Mouse (Mus musculus) MEL (cell line): ENCODE measurements around the gene St7l. TPM values are rescaled to one million over a fixed set of nuclear protein-coding genes. Genes with fewer than 3 reads are reported as not detected.

Source experiments
- DNase-seq: peaks from one replicate; pipeline ENCODE4 v3.0.0; 2011; ENCODE audit warnings: low read depth, low spot score
- H3K27ac ChIP-seq: 2 replicates; pipeline ENCODE4 v1.5.1; 2012; ENCODE audit warnings: low read depth, mild to moderate bottlenecking, control low read depth, low read length, moderate library complexity; ENCODE audit not compliant: control insufficient read depth
- H3K27me3 ChIP-seq, 2 experiments: fragments of 150-350 bp in 1 of 2; sonication (generic) in 1 of 2; 2 replicates each; pipeline ENCODE4 v1.6.1; 2012; ENCODE audit warnings: low read length in 2 of 2, mild to moderate bottlenecking in 2 of 2, improper control_type of control experiment in 1 of 2, moderate library complexity in 1 of 2; ENCODE audit not compliant: insufficient read depth in 2 of 2, control insufficient read depth in 1 of 2
- H3K36me3 ChIP-seq, 2 experiments: 2 replicates each; pipeline ENCODE4 v1.6.1; 2012 to 2014; ENCODE audit warnings: low read length in 2 of 2, improper control_type of control experiment in 1 of 2, inconsistent platforms in 1 of 2, mild to moderate bottlenecking in 1 of 2; ENCODE audit not compliant: insufficient read depth in 2 of 2, control insufficient read depth in 1 of 2
- H3K4me1 ChIP-seq, 2 experiments: fragments of 150-350 bp in 1 of 2; sonication (generic) in 1 of 2; 2 replicates each; pipeline ENCODE4 v1.6.1; 2012; ENCODE audit warnings: low read length in 2 of 2, improper control_type of control experiment in 1 of 2, mild to moderate bottlenecking in 1 of 2; ENCODE audit not compliant: insufficient read depth in 2 of 2, control insufficient read depth in 1 of 2
- H3K4me3 ChIP-seq, 2 experiments: fragments of 150-350 bp in 1 of 2; sonication (generic) in 1 of 2; 2 replicates each; pipeline ENCODE4 v1.5.1; 2012; ENCODE audit warnings: low read depth in 2 of 2, low read length in 2 of 2, mild to moderate bottlenecking in 2 of 2, moderate library complexity in 2 of 2, control low read depth in 1 of 2, improper control_type of control experiment in 1 of 2; ENCODE audit not compliant: control insufficient read depth in 1 of 2, insufficient read depth in 1 of 2
- H3K79me2 ChIP-seq: 2 replicates; pipeline ENCODE4 v1.6.1; 2012; ENCODE audit warnings: mild to moderate bottlenecking, low read length, moderate library complexity; ENCODE audit not compliant: control insufficient read depth, poor library complexity, insufficient read depth
- H3K9ac ChIP-seq: 2 replicates; pipeline ENCODE4 v1.6.1; 2012; ENCODE audit warnings: low read depth, mild to moderate bottlenecking, control low read depth, low read length, moderate library complexity; ENCODE audit not compliant: control insufficient read depth, poor library complexity, severe bottlenecking
- H3K9me3 ChIP-seq: fragments of 150-350 bp; sonication (generic); replicated peaks from 2 replicates; pipeline ENCODE4 v1.6.1; 2012; ENCODE audit warnings: mild to moderate bottlenecking, low read length, improper control_type of control experiment, moderate library complexity; ENCODE audit not compliant: insufficient read depth
- CHD2 ChIP-seq: IDR thresholded peaks from 2 replicates; pipeline ENCODE4 v1.6.1; 2011; ENCODE audit warnings: low read length, improper control_type of control experiment
- E2F4 ChIP-seq: IDR thresholded peaks from 2 replicates; pipeline ENCODE4 v1.6.1; 2011; ENCODE audit warnings: low read depth, low read length, improper control_type of control experiment, borderline replicate concordance
- ELF1 ChIP-seq: IDR thresholded peaks from 2 replicates; pipeline ENCODE4 v1.6.1; 2014; ENCODE audit warnings: low read depth, mild to moderate bottlenecking, inconsistent platforms, low read length, improper control_type of control experiment, moderate library complexity
- ETS1 ChIP-seq: IDR thresholded peaks from 2 replicates; pipeline ENCODE4 v1.6.1; 2012; ENCODE audit warnings: low read depth, mild to moderate bottlenecking, inconsistent platforms, low read length, improper control_type of control experiment, moderate library complexity
- GATA1 ChIP-seq: IDR thresholded peaks from 2 replicates; pipeline ENCODE4 v1.6.1; 2011; ENCODE audit warnings: low read depth, low read length, improper control_type of control experiment
- HCFC1 ChIP-seq: IDR thresholded peaks from 2 replicates; pipeline ENCODE4 v1.6.1; 2012; ENCODE audit warnings: low read depth, mild to moderate bottlenecking, inconsistent platforms, low read length, improper control_type of control experiment, moderate library complexity
- JUND ChIP-seq: IDR thresholded peaks from 2 replicates; pipeline ENCODE4 v1.6.1; 2011; ENCODE audit warnings: low read depth, mild to moderate bottlenecking, improper control_type of control experiment, low read length
- MAFK ChIP-seq: IDR thresholded peaks from 2 replicates; pipeline ENCODE4 v1.6.1; 2011; ENCODE audit warnings: low read depth, mild to moderate bottlenecking, low read length, improper control_type of control experiment, borderline replicate concordance
- MEF2A ChIP-seq: IDR thresholded peaks from 2 replicates; pipeline ENCODE4 v1.6.1; 2014; ENCODE audit warnings: low read depth, mild to moderate bottlenecking, inconsistent platforms, low read length, improper control_type of control experiment; ENCODE audit not compliant: poor library complexity, insufficient replicate concordance, severe bottlenecking; ENCODE audit errors: extremely low read depth
- NRF1 ChIP-seq: IDR thresholded peaks from 2 replicates; pipeline ENCODE4 v1.6.1; 2014; ENCODE audit warnings: low read depth, mild to moderate bottlenecking, inconsistent platforms, low read length, improper control_type of control experiment, moderate library complexity; ENCODE audit not compliant: poor library complexity, insufficient read depth, severe bottlenecking
- POLR2A ChIP-seq, 2 experiments: IDR thresholded peaks; 2 replicates each; pipeline ENCODE4 v1.6.1; 2011 to 2012; ENCODE audit warnings: low read length in 2 of 2, mild to moderate bottlenecking in 2 of 2, control low read depth in 1 of 2, improper control_type of control experiment in 1 of 2, low read depth in 1 of 2, moderate library complexity in 1 of 2; ENCODE audit not compliant: control insufficient read depth in 1 of 2, insufficient read depth in 1 of 2, poor library complexity in 1 of 2
- RCOR1 ChIP-seq: IDR thresholded peaks from 2 replicates; pipeline ENCODE4 v1.6.1; 2012; ENCODE audit warnings: low read depth, mild to moderate bottlenecking, inconsistent platforms, low read length, improper control_type of control experiment
- SIN3A ChIP-seq: IDR thresholded peaks from 2 replicates; pipeline ENCODE4 v1.6.1; 2012; ENCODE audit warnings: low read length, improper control_type of control experiment, inconsistent platforms
- USF1 ChIP-seq: IDR thresholded peaks from 2 replicates; pipeline ENCODE4 v1.6.1; 2014; ENCODE audit warnings: low read depth, mild to moderate bottlenecking, inconsistent platforms, low read length, improper control_type of control experiment, moderate library complexity
- USF2 ChIP-seq, 2 experiments: IDR thresholded peaks; 2 replicates each; pipeline ENCODE4 v1.6.1; 2011 to 2012; ENCODE audit warnings: improper control_type of control experiment in 2 of 2, low read length in 2 of 2, borderline replicate concordance in 1 of 2, inconsistent platforms in 1 of 2, low read depth in 1 of 2, mild to moderate bottlenecking in 1 of 2; ENCODE audit not compliant: insufficient read depth in 1 of 2
- ZC3H11A ChIP-seq: IDR thresholded peaks from 2 replicates; pipeline ENCODE4 v1.6.1; 2012; ENCODE audit warnings: low read depth, mild to moderate bottlenecking, inconsistent platforms, low read length, improper control_type of control experiment
- ZKSCAN1 ChIP-seq: IDR thresholded peaks from 2 replicates; pipeline ENCODE4 v1.6.1; 2012; ENCODE audit warnings: low read depth, mild to moderate bottlenecking, inconsistent platforms, low read length, improper control_type of control experiment, moderate library complexity
- ZMIZ1 ChIP-seq: IDR thresholded peaks from 2 replicates; pipeline ENCODE4 v1.6.1; 2012; ENCODE audit warnings: low read depth, mild to moderate bottlenecking, inconsistent platforms, low read length, improper control_type of control experiment, moderate library complexity
- ZNF384 ChIP-seq: IDR thresholded peaks from 2 replicates; pipeline ENCODE4 v1.6.1; 2012; ENCODE audit warnings: low read depth, mild to moderate bottlenecking, inconsistent platforms, low read length, improper control_type of control experiment
- polyA plus RNA-seq, 2 experiments: library from polyadenylated mRNA; stranded (reverse) in 1 of 2; unstranded in 1 of 2; fragments of >175 nt in 1 of 2; fragments of >200 nt in 1 of 2; gene quantifications; 2 replicates each; pipeline versions ENCODE4 v1.2.1 to v1.2.4; 2012; ENCODE audit warnings: low replicate concordance in 2 of 2, low read depth in 1 of 2; ENCODE audit not compliant: insufficient read length in 2 of 2, insufficient read depth in 1 of 2, missing spikeins in 1 of 2
- total RNA-seq: library from RNA; depleted of rRNA; stranded (reverse); fragments of 300-350 nt; gene quantifications from 2 replicates; pipeline ENCODE4 v1.2.3, GENCODE M21; 2012

St7l gene
- total and polyA plus RNA-seq, 3 experiments: 8.0 to 8.6 TPM; not detected in 1

DNA sequence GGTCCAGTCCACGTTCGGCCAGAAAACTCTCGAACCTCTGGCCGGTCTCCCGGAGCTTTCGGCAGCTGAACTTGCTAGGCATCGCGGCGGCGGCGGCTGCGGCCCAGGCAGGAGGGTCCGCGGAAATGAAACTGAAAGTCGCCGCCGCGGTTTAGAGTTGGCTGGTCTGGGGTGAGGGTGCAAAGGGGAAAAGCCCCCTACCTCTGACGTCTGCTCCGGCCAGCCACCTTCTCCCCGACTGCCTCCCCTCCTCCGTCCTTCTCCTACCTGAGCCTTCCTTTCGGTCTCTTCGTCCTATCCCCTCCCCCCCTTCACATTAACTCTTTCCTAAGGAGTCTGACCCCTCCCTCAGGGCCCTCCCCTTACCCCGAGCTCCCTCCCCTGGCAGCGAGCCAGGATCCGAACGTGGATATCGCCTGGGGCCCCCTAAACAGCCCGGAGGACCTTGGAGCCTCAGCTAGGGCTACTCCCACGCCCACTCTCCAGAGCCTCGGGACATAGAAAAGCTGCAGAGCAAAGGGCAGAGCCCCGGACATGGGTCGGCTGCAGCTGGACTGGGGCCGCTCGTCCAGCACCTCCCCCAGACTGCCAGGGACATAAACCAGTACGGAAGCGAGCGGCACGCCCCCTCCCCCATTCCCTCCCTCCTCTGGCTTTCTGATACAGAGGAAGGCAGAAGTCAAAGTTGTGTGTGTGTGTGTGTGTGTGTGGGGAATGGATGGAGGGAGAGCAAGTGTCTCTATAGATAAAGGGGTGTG, 45.6 kb upstream of the St7l start, which contains the start of gene Mov10 (continued):
- TF ChIP-seq ZNF384 (no peak), E2F4 (no peak), USF2 (IDR thresholded peaks at IDR 0.05; ENCODE audit: borderline replicate concordance in 1 of 2, insufficient read depth in 1 of 2, low read depth in 1 of 2, low read length in 2 of 2) (no peak)

- Histone ChIP-seq H3K9ac (peak overlapping the region; percentile 79), H3K4me3 (peak overlapping the region; percentile 82 to 95), H3K79me2 (peaks cover 4% of the 10 kb centered on the region; the same call in 1 of the 2 replicates), H3K36me3 (peaks cover 0 to 12% of the 10 kb centered on the region in 2 experiments; a peak in 2 of 4 replicates), H3K9me3 (no peaks in the 10 kb centered on the region), H3K4me1 (peaks cover 0 to 8% of the 10 kb centered on the region in 2 experiments; a peak in 3 of 4 replicates), H3K27me3 (no peaks in the 10 kb centered on the region), H3K27ac (peak overlapping the region; percentile 80)
- DNase-seq: no peak
- TF ChIP-seq ZKSCAN1: no peak
- TF ChIP-seq SIN3A: no peak
- TF ChIP-seq POLR2A (IDR thresholded peaks at IDR 0.05; ENCODE audit: control insufficient read depth in 1 of 2, insufficient read depth in 1 of 2, low read depth in 1 of 2, low read length in 2 of 2, poor library complexity in 1 of 2): no peak
- TF ChIP-seq USF1: no peak
- TF ChIP-seq GATA1: no peak
- TF ChIP-seq RCOR1: peak; percentile 1; the same call in 1 of the 2 replicates
- TF ChIP-seq ZMIZ1: no peak
- TF ChIP-seq JUND: no peak
- TF ChIP-seq NRF1: no peak
Measured at GRCm38 (mm10) chr3:104818749-104819134, 45.1 kb upstream of the St7l start.

DNA sequence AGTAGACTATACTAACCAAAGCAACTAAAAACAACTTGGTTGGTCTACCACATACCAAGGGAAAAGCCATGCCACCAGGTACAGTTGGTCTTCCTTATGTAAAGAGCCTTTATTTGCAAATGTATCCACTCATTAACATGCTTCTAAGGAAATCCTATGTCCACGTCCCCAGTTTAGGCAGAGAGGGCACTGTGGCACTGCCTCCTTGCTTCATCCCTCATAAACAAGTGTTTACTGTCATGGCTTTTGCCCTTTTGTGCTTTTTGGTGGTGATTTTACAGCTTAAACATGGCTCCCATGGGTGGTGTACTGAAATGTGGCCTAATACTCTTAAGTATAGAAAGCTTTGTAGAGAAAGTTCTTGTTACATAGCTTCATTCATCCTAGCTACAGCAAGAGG, 43.4 kb upstream of the St7l start:
- no peaks in the 10 kb centered on the region for H3K9me3 ChIP-seq
- H3K27ac ChIP-seq: no peak overlapping the region
- no peak for DNase-seq
- no peaks in the 10 kb centered on the region for H3K27me3 ChIP-seq
- peaks cover 4% of the 10 kb centered on the region; the same call in 1 of the 2 replicates for H3K79me2 ChIP-seq
- no peak overlapping the region for H3K4me3 ChIP-seq
- peaks cover 0 to 12% of the 10 kb centered on the region in 2 experiments; a peak in 3 of 4 replicates for H3K36me3 ChIP-seq
- H3K9ac ChIP-seq: no peak overlapping the region
- H3K4me1 ChIP-seq: peaks cover 0 to 8% of the 10 kb centered on the region in 2 experiments; a peak in 3 of 4 replicates
- TF ChIP-seq ETS1 (no peak), MAFK (no peak), HCFC1 (no peak), MEF2A (no peak), ZNF384 (no peak), USF1 (no peak), CHD2 (no peak), ZC3H11A (no peak), NRF1 (no peak), ELF1 (no peak)
